Mouse (Mus musculus) midbrain, embryonic 12.5 days (tissue): ENCODE measurements around the gene Rnf138rt1. TPM values are rescaled to one million over a fixed set of nuclear protein-coding genes. Genes with fewer than 3 reads are reported as not detected.

Experiments
- polyA plus RNA-seq: library from polyadenylated mRNA; unstranded; fragments of >200 nt; fragmentation: Nextera tagmentation; extraction: Ambion mirVana; gene quantifications from 2 replicates; pipeline ENCODE4 v1.2.1, GENCODE M21; 2016

Rnf138rt1 gene
- polyA plus RNA-seq, 1 experiment from 2014 or later: 0.40 TPM

Other genes with a start within 250 kb of the Rnf138rt1 start
- not detected in 2 replicates for gene Grpr, start 211.7 kb downstream of the Rnf138rt1 start, polyA plus RNA-seq
- 46.0 and 47.9 TPM in 2 replicates for gene Ap1s2, start 147.7 kb upstream of the Rnf138rt1 start, polyA plus RNA-seq
- gene Zrsr2, start 197.3 kb upstream of the Rnf138rt1 start, polyA plus RNA-seq: 70.3 and 74.3 TPM in 2 replicates